Mouse (Mus musculus) layer of hippocampus, adult 8-10 months (tissue): ENCODE measurements around the gene Zbtb6. TPM values are rescaled to one million over a fixed set of nuclear protein-coding genes. Genes with fewer than 3 reads are reported as not detected.

Experiments used
- DNase-seq, 2 experiments: peaks; one replicate each; pipeline ENCODE4 v3.0.0; 2022; ENCODE audit warnings: low spot score in 2 of 2
- total RNA-seq, 4 experiments: library from RNA; stranded (reverse); gene quantifications; 2 replicates each; pipeline ENCODE4 v1.2.4; 2022

Zbtb6 gene
- 10 to 100 TPM; 12.3 to 16.7 (median 15.0) TPM for total RNA-seq

DNA sequence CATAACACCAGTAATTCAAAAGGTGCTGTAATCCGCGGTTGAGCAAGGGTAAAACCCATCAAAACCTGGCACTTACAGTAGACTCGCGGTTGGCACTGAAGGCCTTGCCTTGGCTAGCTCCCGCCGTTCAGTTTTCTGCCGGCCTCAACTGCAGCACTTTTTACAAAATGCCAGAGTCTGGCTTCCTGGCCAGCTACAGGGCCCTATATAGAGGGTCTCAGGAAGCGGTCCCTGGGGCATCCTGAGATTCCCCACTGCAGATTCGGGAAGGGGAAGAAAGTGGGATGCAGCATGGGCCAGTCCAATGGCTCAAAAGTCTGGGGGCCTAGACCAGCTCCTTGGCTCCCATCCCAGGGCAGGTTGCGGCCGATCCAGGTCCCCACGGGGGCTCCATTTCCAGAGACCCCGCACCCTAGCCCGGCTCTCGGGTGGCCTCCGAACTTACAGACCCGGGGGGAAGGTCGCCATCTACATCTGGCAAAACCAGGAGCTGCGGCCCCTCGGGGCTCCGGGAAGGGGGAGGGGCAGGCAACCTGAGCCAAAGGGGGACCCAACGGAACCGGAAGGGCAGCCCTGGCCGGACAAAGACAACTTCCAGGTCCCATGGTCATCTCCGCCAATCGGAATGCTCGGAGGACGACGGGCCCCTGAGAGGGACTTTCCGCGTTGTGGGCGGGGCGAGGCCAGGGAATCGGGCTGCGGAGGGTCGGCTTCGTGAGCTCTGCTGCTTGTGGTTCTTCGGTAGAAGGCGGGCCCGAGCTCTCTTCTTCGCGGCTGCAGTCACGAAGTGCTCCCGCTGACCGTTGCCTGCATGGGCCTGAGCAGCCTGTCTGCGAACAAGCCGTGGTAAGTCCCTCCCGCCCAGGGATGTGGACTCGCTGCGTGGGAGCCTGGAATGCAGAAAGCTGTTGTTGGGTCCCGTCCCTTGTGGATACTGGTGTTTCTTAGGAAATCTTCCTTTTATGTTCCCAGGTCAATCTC lies at the start of gene Zbtb6, which contains the start of the genes Zbtb26 and Rabgap1:
Zbtb6 (minus strand) TSS at position 561 of the 981 bp plus-strand sequence.
Zbtb26 (minus strand) TSS at position 525 of the 981 bp plus-strand sequence.
Rabgap1 (plus strand) TSS at position 669 of the 981 bp plus-strand sequence.
- DNase-seq = peak; percentile 95

DNA sequence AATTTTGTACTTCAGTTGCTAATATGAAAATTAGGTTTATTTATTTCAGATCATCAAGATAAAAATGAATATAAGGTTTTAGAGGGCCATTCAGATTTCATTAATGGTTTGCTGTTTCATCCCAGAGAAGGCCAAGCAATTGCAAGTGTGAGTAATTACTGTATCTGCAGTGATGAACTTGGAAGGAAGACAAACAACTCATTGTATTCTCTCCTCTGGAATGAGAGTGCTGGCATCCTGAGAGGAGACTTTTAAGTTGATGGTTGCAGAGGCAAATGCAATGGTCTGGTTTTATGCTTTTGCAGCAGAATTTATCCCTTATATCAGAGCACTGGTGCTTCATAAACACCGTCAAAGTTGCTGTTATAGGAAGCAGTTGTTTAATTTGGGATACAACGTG lies 46.0 kb upstream of the Zbtb6 start:
- DNase-seq = no peak

GRCm38 (mm10) chr2:37486408-37486807 lies 43.4 kb upstream of the Zbtb6 start:
- no peak for DNase-seq

DNA sequence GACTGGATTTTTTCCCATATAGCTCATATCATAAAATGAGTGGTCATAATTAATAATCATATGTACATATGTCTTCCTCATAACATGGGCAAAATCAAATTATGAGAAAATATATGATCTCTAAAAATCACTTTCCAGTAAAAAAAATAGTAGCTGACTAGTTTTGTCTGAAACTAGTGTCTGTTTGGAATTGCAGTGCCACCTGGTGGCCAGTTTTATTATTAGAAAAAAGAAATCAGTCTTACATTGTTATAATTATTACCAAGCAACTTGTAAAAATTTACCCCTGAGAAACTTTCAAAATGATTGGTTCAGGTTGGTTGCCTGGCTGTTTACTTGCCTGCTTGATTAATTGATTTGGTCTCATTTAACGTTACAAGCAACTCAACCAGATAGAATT lies 42.4 kb upstream of the Zbtb6 start:
- no peak for DNase-seq

DNA sequence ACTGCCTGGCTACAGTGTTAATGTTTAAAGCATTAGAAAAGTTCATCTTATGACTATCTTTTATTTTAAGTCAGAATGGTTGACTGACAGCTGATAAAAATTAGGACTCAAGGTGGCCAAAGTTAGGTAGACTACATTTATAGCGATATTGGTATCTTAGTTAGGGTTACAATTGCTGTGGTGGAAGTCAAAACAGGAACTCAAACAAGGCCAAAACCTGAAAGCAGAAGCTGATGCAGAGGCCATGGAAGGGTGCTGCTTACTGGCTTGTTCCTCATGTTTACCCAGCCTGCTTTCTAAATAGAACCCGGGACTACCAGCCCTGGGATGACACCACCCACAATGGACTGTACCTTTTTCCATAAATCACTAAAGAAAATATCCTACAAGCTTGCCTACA lies 41.2 kb upstream of the Zbtb6 start:
- DNase-seq = no peak

- no peak for DNase-seq
Measured at GRCm38 (mm10) chr2:37480039-37480438, 37.1 kb upstream of the Zbtb6 start.

GRCm38 (mm10) chr2:37479559-37479958 lies 36.6 kb upstream of the Zbtb6 start:
- DNase-seq = no peak

GRCm38 (mm10) chr2:37466266-37466665 lies 23.3 kb upstream of the Zbtb6 start:
- DNase-seq = no peak

- no peak for DNase-seq
Measured at GRCm38 (mm10) chr2:37460707-37461106, 17.7 kb upstream of the Zbtb6 start.

- DNase-seq = no peak
Measured at GRCm38 (mm10) chr2:37452376-37452760, 9.4 kb upstream of the Zbtb6 start.

DNA sequence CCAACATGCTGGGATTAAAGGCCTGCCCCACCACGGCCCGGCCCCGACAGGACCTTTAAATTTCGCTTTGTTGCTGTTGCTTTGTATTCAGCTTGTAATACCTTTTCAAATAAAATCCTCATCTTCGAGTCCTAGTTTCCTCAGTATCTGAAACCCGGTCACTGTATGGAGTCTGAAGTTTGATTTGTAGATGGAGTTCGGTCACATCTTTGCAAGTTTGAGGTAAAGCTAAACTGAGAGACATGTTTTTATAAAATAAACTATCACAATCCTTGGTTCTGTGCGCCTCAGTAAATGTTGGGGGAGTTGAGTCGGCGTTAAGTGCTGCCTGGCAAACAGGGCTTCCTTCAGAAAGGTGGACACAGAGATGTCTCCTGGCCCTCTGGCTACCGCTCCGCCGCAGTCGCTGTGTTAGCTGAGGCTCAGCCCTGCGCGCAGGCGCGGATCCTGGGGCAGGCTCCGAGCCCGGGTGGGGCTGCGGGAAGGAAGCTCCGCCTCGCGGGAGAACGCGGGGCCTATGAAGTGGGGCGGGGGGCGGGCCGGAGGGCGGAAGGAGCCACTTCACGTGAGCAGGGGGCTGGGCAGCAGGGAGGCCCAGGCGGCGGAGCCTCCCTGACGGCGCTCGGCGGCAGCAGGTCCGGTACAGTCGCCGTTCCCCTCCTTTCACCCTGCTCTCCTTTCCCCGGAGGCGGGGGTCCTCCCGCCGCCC lies 8.8 kb upstream of the Zbtb6 start:
- DNase-seq = peak; percentile 82 to 89

- DNase-seq = no peak
Measured at GRCm38 (mm10) chr2:37431609-37432008, 11.4 kb downstream of the Zbtb6 start.

GRCm38 (mm10) chr2:37430593-37431464 lies 12.1 kb downstream of the Zbtb6 start:
- peak; percentile 85 to 86 for DNase-seq

GRCm38 (mm10) chr2:37423671-37424070 lies 19.3 kb downstream of the Zbtb6 start:
- DNase-seq = no peak

DNA sequence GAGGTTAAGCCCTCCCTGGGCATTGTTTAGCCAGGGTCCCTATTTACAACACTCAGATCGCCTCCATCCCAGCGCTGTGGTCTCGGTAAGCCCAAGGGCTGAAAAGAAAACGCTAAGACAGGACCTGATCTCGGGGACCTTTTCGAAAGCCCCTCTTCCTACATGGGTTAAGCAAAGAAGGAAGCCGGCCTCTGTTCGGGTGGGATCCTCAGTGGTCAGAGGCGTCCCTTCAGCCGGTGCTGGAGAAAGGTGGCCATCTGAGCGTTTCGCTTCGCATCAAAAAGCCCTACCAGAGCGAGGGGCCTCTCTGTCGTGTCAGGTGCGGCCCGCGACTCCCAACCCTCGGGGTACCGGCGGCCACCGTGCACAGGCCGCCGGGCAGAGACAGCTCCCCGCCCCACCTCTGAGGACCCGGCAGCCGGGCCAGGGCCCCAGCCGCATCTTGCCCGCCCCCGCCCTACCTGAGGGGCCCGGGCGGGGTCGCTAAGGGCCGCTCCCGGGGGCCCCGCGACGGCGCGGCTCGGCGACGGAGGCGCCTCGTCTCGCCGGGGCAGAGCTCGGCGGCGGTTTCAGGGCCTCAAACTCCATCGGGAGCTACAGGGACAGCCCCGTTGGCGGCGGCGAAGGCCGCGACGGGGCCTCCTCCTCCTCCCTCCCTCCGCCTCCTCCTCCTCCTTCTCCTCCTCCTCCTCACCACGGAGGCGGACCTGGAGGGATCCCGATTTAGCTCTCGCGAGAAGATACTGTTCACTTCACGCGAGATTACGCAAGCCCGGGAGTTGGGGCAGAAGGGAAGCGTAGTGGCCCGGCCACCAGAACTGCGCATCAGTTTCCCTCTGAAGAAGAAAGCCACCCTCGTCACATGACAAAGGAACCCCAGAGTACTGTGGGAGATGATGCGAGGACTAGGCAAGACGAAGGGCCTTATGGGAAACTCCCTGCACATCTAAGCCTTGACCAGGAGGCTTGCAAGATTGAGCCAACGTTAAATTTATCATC lies 20.4 kb downstream of the Zbtb6 start, which contains the start of gene Rc3h2:
Rc3h2 (minus strand) TSS at position 598 of the 999 bp plus-strand sequence.
- DNase-seq = peak; percentile 95 to 98

- DNase-seq = no peak
Measured at GRCm38 (mm10) chr2:37421903-37422302, 21.1 kb downstream of the Zbtb6 start.

- DNase-seq = no peak
Measured at GRCm38 (mm10) chr2:37395539-37395938, 47.4 kb downstream of the Zbtb6 start.

GRCm38 (mm10) chr2:37382921-37383320 lies 60.0 kb downstream of the Zbtb6 start:
- DNase-seq = peak in 1 of 2 experiments; percentile 49

DNA sequence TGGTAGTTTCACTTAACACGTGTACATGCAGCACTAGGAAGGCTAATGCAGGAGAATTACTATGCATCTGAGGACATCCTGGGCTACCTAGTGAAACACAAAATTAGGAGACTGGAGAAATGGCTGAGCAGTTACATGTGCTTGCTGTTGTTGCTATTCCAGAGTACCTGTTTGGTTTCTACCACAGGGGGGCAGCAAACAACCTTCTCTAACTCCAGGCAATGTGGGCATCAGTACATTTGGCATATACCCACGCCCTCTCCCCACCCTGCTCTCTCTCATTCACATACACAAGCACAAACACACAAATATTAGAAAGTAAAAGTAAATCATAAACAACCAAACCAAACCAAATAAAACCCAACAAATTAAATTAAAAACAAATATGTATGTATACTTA lies 62.8 kb downstream of the Zbtb6 start:
- DNase-seq = peak in 1 of 2 experiments; percentile 61

DNA sequence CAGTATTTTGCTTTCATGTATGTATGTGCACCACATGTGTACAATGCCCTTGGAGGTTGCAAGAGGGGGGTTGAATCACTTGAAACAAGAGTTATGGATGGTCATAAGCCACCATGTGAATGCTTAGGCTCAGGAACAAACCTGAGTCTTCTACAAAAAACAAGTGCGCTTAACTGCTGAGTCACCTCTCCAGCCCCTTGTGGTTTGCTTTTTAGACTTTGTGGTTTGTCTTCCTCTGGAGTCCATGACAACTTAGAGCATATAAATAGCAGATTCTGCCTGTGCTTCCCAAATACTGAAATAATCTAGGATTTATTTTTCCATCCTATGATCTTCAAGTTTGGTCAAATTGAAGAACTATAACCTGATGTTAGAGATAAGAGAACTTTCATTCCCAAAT lies 67.0 kb downstream of the Zbtb6 start:
- no peak for DNase-seq
